Mouse (Mus musculus) midbrain, embryonic 15.5 days (tissue): ENCODE measurements around the gene Tigd4. TPM values are rescaled to one million over a fixed set of nuclear protein-coding genes. Genes with fewer than 3 reads are reported as not detected.

Experiments
- ATAC-seq: fragments of 200-750 bp; cut with Nextera tagmentation; replicated peaks from 2 replicates; pipeline ENCODE4 v1.8.0; 2017; ENCODE audit warnings: moderate TSS enrichment
- H3K27ac ChIP-seq: fragments of 300-500 bp; sonication (generic); 2 replicates; pipeline ENCODE4 v1.5.1; 2015; ENCODE audit warnings: mild to moderate bottlenecking, inconsistent platforms
- H3K27me3 ChIP-seq: fragments of 300-500 bp; sonication (generic); replicated peaks from 2 replicates; pipeline ENCODE4 v1.6.1; 2015; ENCODE audit warnings: inconsistent platforms
- H3K36me3 ChIP-seq: fragments of 300-500 bp; sonication (generic); replicated peaks from 2 replicates; pipeline ENCODE4 v1.6.1; 2015; ENCODE audit warnings: inconsistent platforms
- H3K4me1 ChIP-seq: fragments of 300-500 bp; sonication (generic); 2 replicates; pipeline ENCODE4 v1.6.1; 2015; ENCODE audit warnings: inconsistent platforms
- H3K4me2 ChIP-seq: fragments of 300-500 bp; sonication (generic); 2 replicates; pipeline ENCODE4 v1.6.1; 2015; ENCODE audit warnings: inconsistent platforms, mild to moderate bottlenecking, moderate library complexity
- H3K4me3 ChIP-seq: fragments of 300-500 bp; sonication (generic); 2 replicates; pipeline ENCODE4 v1.5.1; 2015; ENCODE audit warnings: mild to moderate bottlenecking, inconsistent platforms
- H3K9ac ChIP-seq: fragments of 300-500 bp; sonication (generic); 2 replicates; pipeline ENCODE4 v1.6.1; 2015; ENCODE audit warnings: mild to moderate bottlenecking, inconsistent platforms
- H3K9me3 ChIP-seq: fragments of 300-500 bp; sonication (generic); 2 replicates; pipeline ENCODE4 v1.6.1; 2016; ENCODE audit warnings: inconsistent platforms
- WGBS: fragments of 180-500 bp; shearing (Covaris S2); methylation state at CpG from one replicate; pipeline ENCODE4 v1.1.7; 2015; ENCODE audit warnings: mixed read lengths; 5-methylcytosine and 5-hydroxymethylcytosine counted together
- polyA plus RNA-seq: library from polyadenylated mRNA; unstranded; fragments of >200 nt; fragmentation: Nextera tagmentation; extraction: Ambion mirVana; gene quantifications from 2 replicates; pipeline ENCODE4 v1.2.1, GENCODE M21; 2015

Gene Tigd4
- polyA plus RNA-seq, 1 experiment from 2014 or later: not detected

DNA sequence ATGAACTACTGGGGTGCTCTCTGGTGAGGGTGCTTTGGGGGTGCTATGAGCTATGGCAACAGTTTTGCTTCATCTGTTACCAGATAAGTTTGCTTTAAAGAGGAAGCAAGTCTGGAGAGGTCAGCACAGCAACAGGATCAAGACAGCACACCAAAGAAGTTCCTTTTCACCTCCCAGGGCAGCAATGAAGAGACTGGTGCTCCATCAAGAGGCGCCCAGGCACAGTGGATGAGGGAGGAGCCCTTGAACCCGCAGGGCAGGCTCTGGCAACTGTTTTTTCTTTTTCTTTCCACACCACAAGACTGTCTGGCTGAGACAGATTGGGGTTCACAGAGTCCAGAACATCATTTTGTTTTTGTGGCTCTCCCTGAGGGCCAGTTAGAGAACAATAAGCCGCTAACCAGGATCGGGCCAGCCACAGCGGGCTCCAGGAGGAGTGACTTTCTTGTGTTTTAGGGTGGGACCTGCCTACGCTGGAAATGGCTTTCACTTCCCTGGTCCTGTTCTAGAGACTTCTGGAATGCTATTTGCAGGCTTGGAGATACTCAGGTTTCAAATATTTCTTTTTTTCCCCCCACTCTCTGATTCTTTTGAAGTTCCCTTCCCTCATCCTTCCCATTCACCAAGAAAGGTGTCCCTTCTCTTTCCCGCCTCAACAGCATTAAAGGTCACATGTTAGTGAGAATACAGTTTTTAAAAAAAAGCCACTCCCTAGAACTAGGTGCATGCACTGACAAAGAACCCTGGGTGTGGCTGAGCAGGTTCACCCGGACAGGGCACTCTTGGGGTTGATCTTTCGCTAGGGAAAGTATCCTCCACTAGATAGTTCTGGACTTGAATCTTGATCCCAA lies 52.0 kb downstream of the Tigd4 start:
- H3K9me3 ChIP-seq: no peaks in the 10 kb centered on the region
- no peak overlapping the region for H3K9ac ChIP-seq
- H3K36me3 ChIP-seq: no peaks in the 10 kb centered on the region
- no peak for ATAC-seq
- no peaks in the 10 kb centered on the region for H3K27me3 ChIP-seq
- WGBS: 91% methylated on average over 9 of the region's 9 CpGs
- H3K4me1 ChIP-seq: peaks cover 4% of the 10 kb centered on the region; the same call in 1 of the 2 replicates
- H3K4me3 ChIP-seq: no peak overlapping the region
- H3K27ac ChIP-seq: no peak overlapping the region
- H3K4me2 ChIP-seq: no peak overlapping the region

GRCm38 (mm10) chr3:84646007-84646290 lies 52.6 kb downstream of the Tigd4 start:
- no peak for ATAC-seq
- Histone ChIP-seq H3K4me3 (no peak overlapping the region), H3K9ac (no peak overlapping the region), H3K27me3 (no peaks in the 10 kb centered on the region), H3K36me3 (no peaks in the 10 kb centered on the region), H3K4me2 (no peak overlapping the region), H3K27ac (no peak overlapping the region), H3K9me3 (no peaks in the 10 kb centered on the region), H3K4me1 (peaks cover 4% of the 10 kb centered on the region; the same call in 1 of the 2 replicates)
- WGBS: 90% methylated on average over 3 of the region's 3 CpGs

- Histone ChIP-seq H3K27me3 (no peaks in the 10 kb centered on the region), H3K4me3 (no peak overlapping the region), H3K9ac (no peak overlapping the region), H3K4me1 (peaks cover 4% of the 10 kb centered on the region; the same call in 1 of the 2 replicates), H3K36me3 (no peaks in the 10 kb centered on the region), H3K4me2 (no peak overlapping the region), H3K27ac (no peak overlapping the region), H3K9me3 (no peaks in the 10 kb centered on the region)
- ATAC-seq: no peak
- 82% methylated on average over 8 of the region's 8 CpGs for WGBS
Observed at GRCm38 (mm10) chr3:84646331-84646845, 53.0 kb downstream of the Tigd4 start.

Other genes with a start within 250 kb of the Tigd4 start
- gene Fhdc1, start 113.1 kb upstream of the Tigd4 start, polyA plus RNA-seq: 5.0 and 5.5 TPM in 2 replicates
- gene Arfip1, start 10.9 kb upstream of the Tigd4 start, polyA plus RNA-seq: 21.5 and 22.2 TPM in 2 replicates
- gene Tmem154, start 72.6 kb downstream of the Tigd4 start, polyA plus RNA-seq: 1.2 and 1.7 TPM in 2 replicates
- gene Fbxw7, start 221.7 kb downstream of the Tigd4 start, polyA plus RNA-seq: 26.2 and 28.1 TPM in 2 replicates